Mouse (Mus musculus): ENCODE data around the gene Olfr1079.
"Not testable (repeated sequence)": the region's sequence is repeated elsewhere in the genome, so short reads cannot be mapped to it uniquely, and the experiment has no call there.

Gene Olfr1079

GRCm38 (mm10) chr2:86542380-86542779 is at the start of gene Olfr1079:
Gene Olfr1079, minus strand, starts transcription at chr2:86542480.
- DNase-seq (ENCODE audit: extremely low spot score): no peak

- not testable (repeated sequence) for DNase-seq (ENCODE audit: extremely low spot score)
Measured at GRCm38 (mm10) chr2:86558135-86558534, 15.9 kb upstream of the Olfr1079 start, which contains the start of gene Olfr1080. Gene Olfr1080, minus strand, starts transcription at chr2:86558235.

GRCm38 (mm10) chr2:86530991-86531390 is 11.3 kb downstream of the Olfr1079 start:
- no peak for DNase-seq (ENCODE audit: extremely low spot score)

GRCm38 (mm10) chr2:86508161-86508560 is 34.1 kb downstream of the Olfr1079 start, which contains the start of gene Olfr1076:
Gene Olfr1076, plus strand, starts transcription at chr2:86508461.
- no peak for DNase-seq (ENCODE audit: extremely low spot score)

DNA sequence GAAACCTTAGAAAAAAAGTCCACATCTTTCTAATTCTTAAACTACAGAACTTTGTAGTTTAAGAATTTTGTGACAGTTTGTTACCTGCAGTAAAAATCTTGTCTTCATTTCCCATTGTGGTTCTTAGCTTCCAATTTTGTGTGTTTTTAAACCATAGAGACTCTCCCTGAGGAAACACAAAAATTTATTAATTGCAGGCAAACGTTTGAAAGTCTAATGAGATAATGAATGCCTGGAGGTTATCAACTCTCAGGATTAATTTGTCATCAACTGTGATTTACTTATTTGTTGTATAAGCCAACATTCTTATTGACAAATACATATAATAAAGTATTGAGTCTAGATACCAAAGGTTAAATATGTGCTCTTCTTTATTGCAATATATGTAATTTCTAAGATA is 55.0 kb downstream of the Olfr1079 start, which contains the start of gene Olfr228:
Gene Olfr228, minus strand, starts transcription at position 101 of the 400 bp plus-strand sequence.
- no peak for DNase-seq (ENCODE audit: extremely low spot score)
